Mouse (Mus musculus) spleen, adult 2 months (tissue): ENCODE measurements around the gene Loxl1.

ENCODE experiments used
- CTCF ChIP-seq: fragments of 200-500 bp; IDR thresholded peaks from 2 replicates; pipeline ENCODE4 v1.5.1; 2011; ENCODE audit warnings: mild to moderate bottlenecking, inconsistent platforms; ENCODE audit not compliant: insufficient read depth, insufficient read length, insufficient replicate concordance; ENCODE audit errors: extremely low read depth
- POLR2A ChIP-seq: fragments of 200-500 bp; IDR thresholded peaks from 2 replicates; pipeline ENCODE4 v1.6.1; 2011; ENCODE audit warnings: low read depth, low read length, inconsistent platforms

GRCm38 (mm10) chr9:58270081-58270480 lies 42.9 kb downstream of the Loxl1 start:
- TF ChIP-seq CTCF (no peak), POLR2A (no peak)
